In genomic region chr12:28773815-28774214, GRCm38 (mm10) we compare ENCODE assay signal across 11 mouse cellular contexts. TPM values are rescaled to one million over a fixed set of nuclear protein-coding genes. Genes with fewer than 3 reads are reported as not detected.
DNase-seq lines count a peak whose midpoint lies in the region; ATAC-seq and TF ChIP-seq lines count a peak whose summit lies in the region.
"Had no signal": no experiment of that assay in that cellular context is flagged by ENCODE, and none has a peak within 500 bp of the region (broad histone marks: within the 10 kb centered on the region; RNA-seq: fewer than 3 reads in every experiment).

No protein-coding gene starts in this region.

- TF ChIP-seq POLR2A in heart, adult 2 months (IDR thresholded peaks at IDR 0.05; ENCODE audit: insufficient read depth, low read depth, low read length): no peak
- TF ChIP-seq POLR2A in bone marrow, adult 2 months (IDR thresholded peaks at IDR 0.05; ENCODE audit: borderline replicate concordance, control insufficient read depth, low read depth, low read length): no peak

- H3K4me1 ChIP-seq in heart, adult 2 months (ENCODE audit: control insufficient read depth, insufficient read depth, low read length): no peaks in the 10 kb centered on the region
- H3K4me1 ChIP-seq in midbrain, embryonic 10.5 days: peaks cover 28% of the 10 kb centered on the region
- peaks cover 12% of the 10 kb centered on the region for H3K4me1 ChIP-seq in midbrain, embryonic 16.5 days (ENCODE audit: control insufficient read depth, insufficient read depth, low read length)
- H3K4me1 ChIP-seq in bone marrow, adult 2 months (ENCODE audit: control insufficient read depth, insufficient read depth, low read length): no peaks in the 10 kb centered on the region
- H3K4me1 ChIP-seq: heart, embryonic 15.5 days; limb, embryonic 12.5 days had no signal

- 89% methylated on average over 3 of the region's 3 CpGs for WGBS in heart, adult 2 months
- 87% methylated on average over 3 of the region's 3 CpGs for WGBS in midbrain, embryonic 10.5 days
- WGBS in midbrain, embryonic 16.5 days: 74% methylated on average over 3 of the region's 3 CpGs
- WGBS in bone marrow, adult 2 months: 86% methylated on average over 3 of the region's 3 CpGs

- intact Hi-C loops in heart, adult 2 months (cut with DNase I): no loop called here
- intact Hi-C loops in heart, postnatal 36 days (cut with DNase I): no loop called here

- no peak for ATAC-seq in midbrain, embryonic 16.5 days
- no peak for ATAC-seq in activated CD4-positive, CD25-positive, alpha-beta regulatory T cell, adult 4 months

- peak; percentile 49 for TF ChIP-seq CTCF in heart, adult 2 months (IDR thresholded peaks at IDR 0.05)
- TF ChIP-seq CTCF in bone marrow, adult 2 months (IDR thresholded peaks at IDR 0.05; ENCODE audit: control insufficient read depth, insufficient read depth, low read length): peak; percentile 19; the same call in 1 of the 2 replicates

- no peaks in the 10 kb centered on the region for H3K9me3 ChIP-seq in midbrain, embryonic 10.5 days (replicated peaks)
- no peaks in the 10 kb centered on the region for H3K9me3 ChIP-seq in midbrain, embryonic 16.5 days (replicated peaks; ENCODE audit: control insufficient read depth, low read length, poor library complexity, severe bottlenecking)
- H3K9me3 ChIP-seq: heart, embryonic 15.5 days; limb, embryonic 12.5 days had no signal

- H3K9ac ChIP-seq in heart, adult 2 months (ENCODE audit: low read depth, low read length): no peak overlapping the region
- no peak overlapping the region for H3K9ac ChIP-seq in midbrain, embryonic 16.5 days (ENCODE audit: low read depth, low read length)
- H3K9ac ChIP-seq: heart, embryonic 15.5 days; limb, embryonic 12.5 days had no signal

- H3K79me2 ChIP-seq in heart, adult 2 months (replicated peaks; ENCODE audit: control insufficient read depth, insufficient read depth, low read length): no peaks in the 10 kb centered on the region

- no peak for TF ChIP-seq EP300 in heart, adult 2 months (IDR thresholded peaks at IDR 0.05; ENCODE audit: insufficient read depth, low read depth, low read length)

- H3K27me3 ChIP-seq in heart, adult 2 months (ENCODE audit: control insufficient read depth, insufficient read depth, low read length): no peaks in the 10 kb centered on the region
- no peaks in the 10 kb centered on the region for H3K27me3 ChIP-seq in midbrain, embryonic 10.5 days (ENCODE audit: low read depth, poor library complexity, severe bottlenecking)
- H3K27me3 ChIP-seq in midbrain, embryonic 16.5 days (ENCODE audit: control insufficient read depth, insufficient read depth, low read depth, low read length): no peaks in the 10 kb centered on the region
- H3K27me3 ChIP-seq: heart, embryonic 15.5 days; limb, embryonic 12.5 days had no signal

- H3K4me2 ChIP-seq in midbrain, embryonic 16.5 days (ENCODE audit: low read length): no peak overlapping the region
- H3K4me2 ChIP-seq: heart, embryonic 15.5 days; limb, embryonic 12.5 days had no signal

- no peak overlapping the region for H3K4me3 ChIP-seq in heart, adult 2 months
- H3K4me3 ChIP-seq in midbrain, embryonic 10.5 days: no peak overlapping the region
- H3K4me3 ChIP-seq in midbrain, embryonic 16.5 days (ENCODE audit: low read depth, low read length): no peak overlapping the region
- no peak overlapping the region for H3K4me3 ChIP-seq in bone marrow, adult 2 months (replicated peaks; ENCODE audit: control insufficient read depth, low read depth, low read length)
- H3K4me3 ChIP-seq: heart, embryonic 15.5 days; limb, embryonic 12.5 days had no signal

- no peaks in the 10 kb centered on the region for H3K36me3 ChIP-seq in heart, adult 2 months (ENCODE audit: control insufficient read depth, insufficient read depth, low read length)
- H3K36me3 ChIP-seq in midbrain, embryonic 10.5 days: peaks cover 4% of the 10 kb centered on the region; the same call in 1 of the 2 replicates
- H3K36me3 ChIP-seq in midbrain, embryonic 16.5 days (ENCODE audit: control insufficient read depth, insufficient read depth, low read length): no peaks in the 10 kb centered on the region
- H3K36me3 ChIP-seq: heart, embryonic 15.5 days; limb, embryonic 12.5 days had no signal

- no peak overlapping the region for H3K27ac ChIP-seq in heart, adult 2 months
- H3K27ac ChIP-seq in midbrain, embryonic 10.5 days (replicated peaks): peak overlapping the region; percentile 55; the same call in 1 of the 2 replicates
- H3K27ac ChIP-seq in midbrain, embryonic 16.5 days (ENCODE audit: low read length): no peak overlapping the region
- H3K27ac ChIP-seq in bone marrow, adult 2 months (ENCODE audit: control insufficient read depth, insufficient read depth, low read depth, low read length, poor library complexity): no peak overlapping the region
- H3K27ac ChIP-seq: heart, embryonic 15.5 days; limb, embryonic 12.5 days; macrophage had no signal

- no peak for DNase-seq in heart, adult 2 months
- DNase-seq in heart, postnatal 36 days: no peak
- no peak for DNase-seq in midbrain, embryonic 10.5 days (ENCODE audit: low spot score)
- DNase-seq in naive thymus-derived CD4-positive, alpha-beta T cell, adult 2 months (ENCODE audit: low read depth): peak; percentile 40
- DNase-seq in cerebellum, adult 11-12 months: no peak

RNA-seq across cellular contexts. Expression of gene Eipr1, which starts 22.2 kb away (rescaled TPM):
- total RNA-seq in heart, adult 2 months (2021): 1 to 10 TPM; 8.6 to 8.7 TPM
- 13.5 and 21.8 TPM in 2 replicates for polyA plus RNA-seq in heart, adult 2 months (2012; rRNA removed)
- total RNA-seq in heart, postnatal 36 days (2021): 1 to 10 TPM; 8.9 to 9.4 TPM
- polyA plus RNA-seq in midbrain, embryonic 10.5 days (2016; fragmentation: Nextera tagmentation; extraction: Ambion mirVana): 45.5 and 48.0 TPM in 2 replicates
- polyA plus RNA-seq in midbrain, embryonic 16.5 days (2015; fragmentation: Nextera tagmentation; extraction: Ambion mirVana): 69.7 and 70.7 TPM in 2 replicates
- 13.7 and 21.0 TPM in 2 replicates for polyA plus RNA-seq in bone marrow, adult 2 months (2011; ENCODE audit: insufficient read depth, insufficient read length, low replicate concordance, missing spikeins)
- polyA plus RNA-seq in activated CD4-positive, CD25-positive, alpha-beta regulatory T cell, adult 4 months (2017; shearing (Covaris generic)): 10 to 100 TPM; 30.1 to 43.8 TPM

RNA-seq across cellular contexts. Expression of gene Trappc12, which starts 23.5 kb away (rescaled TPM):
- 10 to 100 TPM; 19.7 to 21.3 TPM for total RNA-seq in heart, adult 2 months (2021)
- polyA plus RNA-seq in heart, adult 2 months (2012; rRNA removed): 20.9 and 26.9 TPM in 2 replicates
- 10 to 100 TPM; 21.4 to 22.6 TPM for total RNA-seq in heart, postnatal 36 days (2021)
- polyA plus RNA-seq in midbrain, embryonic 10.5 days (2016; fragmentation: Nextera tagmentation; extraction: Ambion mirVana): 36.3 and 40.1 TPM in 2 replicates
- 43.1 and 43.6 TPM in 2 replicates for polyA plus RNA-seq in midbrain, embryonic 16.5 days (2015; fragmentation: Nextera tagmentation; extraction: Ambion mirVana)
- 9.5 and 12.8 TPM in 2 replicates for polyA plus RNA-seq in bone marrow, adult 2 months (2011; ENCODE audit: insufficient read depth, insufficient read length, low replicate concordance, missing spikeins)
- polyA plus RNA-seq in activated CD4-positive, CD25-positive, alpha-beta regulatory T cell, adult 4 months (2017; shearing (Covaris generic)): 10 to 100 TPM; 31.6 to 46.1 TPM
